In genomic region chr1:135636111-135636511, GRCm38 (mm10) we compare ENCODE assay signal across 15 mouse cellular contexts. TPM values are rescaled to one million over a fixed set of nuclear protein-coding genes. Genes with fewer than 3 reads are reported as not detected.
DNase-seq lines count a peak whose midpoint lies in the region; ATAC-seq and TF ChIP-seq lines count a peak whose summit lies in the region.
"Had no signal": no experiment of that assay in that cellular context is flagged by ENCODE, and none has a peak within 500 bp of the region (broad histone marks: within the 10 kb centered on the region; RNA-seq: fewer than 3 reads in every experiment).

No protein-coding gene starts in this region.

- H3K9ac ChIP-seq in neural tube, embryonic 11.5 days (ENCODE audit: low read length), result no peak overlapping the region
- 0 out of 2 replicates have a peak overlapping the region, but pooled peaks have one; percentile 19 for H3K9ac ChIP-seq in hindbrain, postnatal 0 days (replicated peaks; ENCODE audit: low read length)
- H3K9ac ChIP-seq: embryonic facial prominence, embryonic 12.5 days; lung, embryonic 15.5 days; midbrain, embryonic 12.5 days had no signal

- ATAC-seq in neural tube, embryonic 11.5 days (ENCODE audit: insufficient read depth, low FRiP score, low TSS enrichment), result no peak
- ATAC-seq in hindbrain, postnatal 0 days, result no peak
- no peak for ATAC-seq in megakaryocyte, adult 5-6 weeks (ENCODE audit: poor library complexity, severe bottlenecking)

- intact Hi-C loops in heart, postnatal 14 days (cut with DNase I), result no loop called here

- no peaks in the 10 kb centered on the region for H3K9me3 ChIP-seq in neural tube, embryonic 11.5 days (ENCODE audit: control insufficient read depth, low read length)
- H3K9me3 ChIP-seq in hindbrain, postnatal 0 days (ENCODE audit: low read length), result no peaks in the 10 kb centered on the region
- H3K9me3 ChIP-seq: embryonic facial prominence, embryonic 12.5 days; lung, embryonic 15.5 days; midbrain, embryonic 12.5 days had no signal

- H3K27ac ChIP-seq in neural tube, embryonic 11.5 days (ENCODE audit: low read depth, low read length), result 0 out of 2 replicates have a peak overlapping the region, but pooled peaks have one; percentile 50
- H3K27ac ChIP-seq in hindbrain, postnatal 0 days, result no peak overlapping the region
- H3K27ac ChIP-seq: embryonic facial prominence, embryonic 12.5 days; kidney, postnatal 0 days; lung, embryonic 15.5 days; midbrain, embryonic 12.5 days had no signal

- no peak overlapping the region for H3K4me3 ChIP-seq in neural tube, embryonic 11.5 days (ENCODE audit: low read depth, low read length)
- H3K4me3 ChIP-seq in hindbrain, postnatal 0 days (ENCODE audit: low read length), result no peak overlapping the region
- H3K4me3 ChIP-seq: embryonic facial prominence, embryonic 12.5 days; lung, embryonic 15.5 days; midbrain, embryonic 12.5 days had no signal

- 38% methylated on average over 6 of the region's 6 CpGs for WGBS in neural tube, embryonic 11.5 days
- 28% methylated on average over 6 of the region's 6 CpGs for WGBS in hindbrain, postnatal 0 days

- no peaks in the 10 kb centered on the region for H3K27me3 ChIP-seq in neural tube, embryonic 11.5 days (ENCODE audit: control insufficient read depth, insufficient read depth, low read length)
- H3K27me3 ChIP-seq in hindbrain, postnatal 0 days (ENCODE audit: insufficient read depth, low read length), result no peaks in the 10 kb centered on the region
- H3K27me3 ChIP-seq: embryonic facial prominence, embryonic 12.5 days; lung, embryonic 15.5 days; midbrain, embryonic 12.5 days had no signal

- peaks cover 12% of the 10 kb centered on the region; the same call in 1 of the 2 replicates for H3K4me1 ChIP-seq in neural tube, embryonic 11.5 days (ENCODE audit: control insufficient read depth, insufficient read depth, low read length)
- H3K4me1 ChIP-seq in hindbrain, postnatal 0 days (ENCODE audit: insufficient read depth, low read length), result 0 out of 2 replicates have a peak, but pooled peaks cover 4% of the 10 kb centered on the region

- no peak for TF ChIP-seq CTCF in hindbrain, postnatal 0 days (IDR thresholded peaks at IDR 0.05; ENCODE audit: low read depth)

- peak; percentile 97 for DNase-seq in heart, adult 11 months
- no peak for DNase-seq in heart, postnatal 14 days
- no peak for DNase-seq in neural tube, embryonic 11.5 days (ENCODE audit: low spot score)
- DNase-seq in neural tube, embryonic 10.5 days (ENCODE audit: extremely low spot score, low spot score), result no peak
- DNase-seq in hindbrain, postnatal 0 days (ENCODE audit: low spot score), result no peak
- no peak for DNase-seq in lung, adult 18-20 months
- DNase-seq in lung, postnatal 25 days (ENCODE audit: low spot score), result no peak
- DNase-seq: adrenal gland, adult 2 months; cerebellum, postnatal 14 days; right cerebral cortex, postnatal 25 days had no signal

- H3K36me3 ChIP-seq in neural tube, embryonic 11.5 days (ENCODE audit: control insufficient read depth, insufficient read depth, low read length), result no peaks in the 10 kb centered on the region
- no peaks in the 10 kb centered on the region for H3K36me3 ChIP-seq in hindbrain, postnatal 0 days (ENCODE audit: insufficient read depth, low read length)
- H3K36me3 ChIP-seq: embryonic facial prominence, embryonic 12.5 days; lung, embryonic 15.5 days; midbrain, embryonic 12.5 days had no signal

- no peak overlapping the region for H3K4me2 ChIP-seq in neural tube, embryonic 11.5 days (ENCODE audit: low read depth)
- H3K4me2 ChIP-seq in hindbrain, postnatal 0 days (ENCODE audit: low read depth, low read length), result no peak overlapping the region
- H3K4me2 ChIP-seq: embryonic facial prominence, embryonic 12.5 days; lung, embryonic 15.5 days; midbrain, embryonic 12.5 days had no signal

RNA-seq across cellular contexts. Expression of gene Nav1, which starts 29.0 kb away (rescaled TPM):
- total RNA-seq in heart, postnatal 14 days (2021), result 10 to 100 TPM; 25.9 to 34.5 TPM
- polyA plus RNA-seq in neural tube, embryonic 11.5 days (2014; fragmentation: Nextera tagmentation; extraction: Ambion mirVana), result 18.1 and 20.0 TPM in 2 replicates
- total RNA-seq in hindbrain, postnatal 0 days (2014; rRNA removed), result 90.0 and 106 TPM in 2 replicates
- 38.6 and 39.9 TPM in 2 replicates for polyA plus RNA-seq in hindbrain, postnatal 0 days (2015; fragmentation: Nextera tagmentation; extraction: Ambion mirVana)
- 36.2 and 44.1 TPM in 2 replicates for total RNA-seq in megakaryocyte, adult 5-6 weeks (2015)
- total RNA-seq in megakaryocyte, adult 5-6 weeks (2017), result 6.2 and 10.8 TPM in 2 replicates
